Mouse (Mus musculus) liver, postnatal 0 days (tissue): ENCODE measurements around the gene Otop1.

Experiments used
- CTCF ChIP-seq: sonication (generic); IDR thresholded peaks from 2 replicates; pipeline ENCODE4 v1.5.1; 2016; ENCODE audit warnings: antibody characterized with exemption, low read depth
- EP300 ChIP-seq: IDR thresholded peaks from 2 replicates; pipeline ENCODE4 v1.6.1; 2016; ENCODE audit warnings: antibody characterized with exemption, low read depth, mild to moderate bottlenecking

GRCm38 (mm10) chr5:38273831-38274230, 1.9 kb upstream of the Otop1 start:
- TF ChIP-seq CTCF (no peak), EP300 (no peak)
